Mouse (Mus musculus): ENCODE measurements around the gene Necap2.

Gene Necap2

GRCm38 (mm10) chr4:141030541-141031206, 47.5 kb downstream of the Necap2 start:
- no peak for DNase-seq

DNA sequence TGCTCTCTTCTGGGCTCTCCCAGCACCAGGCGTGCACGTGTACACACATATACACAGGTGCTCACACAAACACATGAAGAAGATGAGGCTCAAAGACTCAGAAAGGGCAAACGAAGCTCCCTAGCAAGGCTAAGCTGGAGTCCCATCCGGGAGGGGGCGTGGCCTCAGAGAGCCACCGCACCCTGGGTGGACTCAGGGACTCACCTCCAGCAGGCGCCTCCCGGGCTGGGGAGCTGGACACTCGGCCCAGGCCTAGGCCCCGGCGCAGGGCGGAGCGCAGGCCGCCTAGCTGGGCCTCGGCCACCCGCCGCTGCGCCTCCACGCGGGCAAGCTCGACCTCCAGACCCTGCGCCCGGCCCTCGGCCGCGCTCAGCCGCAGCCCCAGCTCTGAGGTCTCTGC, 53.2 kb downstream of the Necap2 start:
- DNase-seq = no peak

DNA sequence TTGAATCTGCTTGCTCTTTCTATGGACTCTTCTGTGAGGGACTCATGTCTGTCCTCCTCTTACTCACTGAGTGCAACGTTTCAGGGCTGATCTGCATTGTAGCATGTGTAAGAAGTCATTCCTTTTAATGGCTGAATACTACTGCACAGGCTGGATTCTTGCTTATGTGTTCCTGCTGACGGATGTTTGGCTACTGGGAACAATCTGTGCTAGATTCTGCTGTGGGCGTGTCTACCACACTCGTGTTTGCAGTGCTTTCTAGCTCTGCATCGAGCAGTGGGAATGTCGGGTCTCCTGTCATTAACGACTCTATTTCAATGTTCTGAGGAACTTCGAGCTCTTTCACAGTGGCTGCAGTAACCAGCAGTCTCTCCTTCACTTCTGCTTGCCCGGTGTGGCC, 54.1 kb downstream of the Necap2 start:
- no peak for DNase-seq

DNA sequence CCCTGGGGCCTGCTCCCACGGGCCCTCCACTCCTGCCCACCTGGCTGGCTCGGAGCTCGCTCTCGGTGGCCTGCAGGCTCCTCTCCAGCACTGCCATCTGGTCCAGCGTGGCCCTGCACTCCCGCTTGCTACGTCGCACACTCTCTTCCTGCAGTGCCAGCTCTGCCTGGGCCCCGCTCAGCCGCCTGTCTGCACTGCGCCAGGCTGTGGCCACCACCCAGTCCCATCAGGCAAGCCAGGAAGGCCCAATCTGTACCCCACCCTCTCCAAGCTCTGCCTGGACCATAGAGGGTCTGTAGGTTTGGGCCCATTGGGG, 56.6 kb downstream of the Necap2 start:
- no peak for DNase-seq

GRCm38 (mm10) chr4:141020811-141021613, 57.1 kb downstream of the Necap2 start:
- no peak for DNase-seq

- DNase-seq = no peak
Measured at GRCm38 (mm10) chr4:141020220-141020619, 57.9 kb downstream of the Necap2 start.

DNA sequence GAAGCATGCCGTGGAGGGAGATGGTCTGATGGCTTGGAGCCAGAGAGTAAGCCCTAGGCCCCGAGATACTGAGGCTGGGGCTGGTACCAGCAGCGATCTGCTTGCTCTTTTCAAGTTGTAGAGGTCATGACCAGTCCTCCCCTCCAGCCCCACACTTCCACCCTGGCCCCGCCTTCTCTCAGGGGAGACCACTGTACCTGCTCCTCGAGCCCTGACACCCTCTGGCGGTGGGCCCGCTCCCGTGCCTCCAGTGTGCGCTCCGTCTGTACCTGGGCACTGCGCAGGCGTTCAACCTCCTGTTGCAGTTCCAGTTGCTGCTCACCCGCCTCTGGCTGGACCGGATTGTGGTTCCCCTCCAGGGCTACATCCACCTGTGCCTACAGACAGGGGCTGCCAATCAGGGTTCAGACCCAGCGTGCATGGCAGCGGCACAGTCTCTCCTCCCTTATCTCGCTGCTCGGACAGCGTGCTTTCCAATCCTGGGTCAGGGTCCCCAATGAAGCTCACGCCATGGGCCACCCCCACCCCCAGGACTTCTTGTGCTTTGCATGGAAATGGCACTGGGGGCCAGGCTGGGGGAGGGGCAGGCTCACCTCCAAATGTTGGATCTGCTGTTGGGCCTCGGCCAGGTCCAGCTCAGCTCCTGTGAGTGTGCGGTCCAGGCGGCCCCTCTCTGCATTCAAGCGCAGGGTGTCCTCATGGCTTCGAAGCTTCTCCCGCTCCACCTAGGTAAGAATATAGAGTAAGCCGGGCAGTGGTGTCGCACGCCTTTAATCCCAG, 60.3 kb downstream of the Necap2 start:
- DNase-seq = no peak
